Mouse (Mus musculus) MEL (cell line): ENCODE results near the gene Rassf6. TPM values are rescaled to one million over a fixed set of nuclear protein-coding genes. Genes with fewer than 3 reads are reported as not detected.
A peak's percentile ranks its signal among the peaks of the same experiment; 100 is the strongest.

Experiments
- DNase-seq: peaks from one replicate; pipeline ENCODE4 v3.0.0; 2011; ENCODE audit warnings: low read depth, low spot score
- H3K27ac ChIP-seq: 2 replicates; pipeline ENCODE4 v1.5.1; 2012; ENCODE audit warnings: low read depth, mild to moderate bottlenecking, control low read depth, low read length, moderate library complexity; ENCODE audit not compliant: control insufficient read depth
- H3K27me3 ChIP-seq, 2 experiments: fragments of 150-350 bp in 1 of 2; sonication (generic) in 1 of 2; 2 replicates each; pipeline ENCODE4 v1.6.1; 2012; ENCODE audit warnings: low read length in 2 of 2, mild to moderate bottlenecking in 2 of 2, improper control_type of control experiment in 1 of 2, moderate library complexity in 1 of 2; ENCODE audit not compliant: insufficient read depth in 2 of 2, control insufficient read depth in 1 of 2
- H3K36me3 ChIP-seq, 2 experiments: 2 replicates each; pipeline ENCODE4 v1.6.1; 2012 to 2014; ENCODE audit warnings: low read length in 2 of 2, improper control_type of control experiment in 1 of 2, inconsistent platforms in 1 of 2, mild to moderate bottlenecking in 1 of 2; ENCODE audit not compliant: insufficient read depth in 2 of 2, control insufficient read depth in 1 of 2
- H3K4me1 ChIP-seq, 2 experiments: fragments of 150-350 bp in 1 of 2; sonication (generic) in 1 of 2; 2 replicates each; pipeline ENCODE4 v1.6.1; 2012; ENCODE audit warnings: low read length in 2 of 2, improper control_type of control experiment in 1 of 2, mild to moderate bottlenecking in 1 of 2; ENCODE audit not compliant: insufficient read depth in 2 of 2, control insufficient read depth in 1 of 2
- H3K4me3 ChIP-seq, 2 experiments: fragments of 150-350 bp in 1 of 2; sonication (generic) in 1 of 2; 2 replicates each; pipeline ENCODE4 v1.5.1; 2012; ENCODE audit warnings: low read depth in 2 of 2, low read length in 2 of 2, mild to moderate bottlenecking in 2 of 2, moderate library complexity in 2 of 2, control low read depth in 1 of 2, improper control_type of control experiment in 1 of 2; ENCODE audit not compliant: control insufficient read depth in 1 of 2, insufficient read depth in 1 of 2
- H3K79me2 ChIP-seq: 2 replicates; pipeline ENCODE4 v1.6.1; 2012; ENCODE audit warnings: mild to moderate bottlenecking, low read length, moderate library complexity; ENCODE audit not compliant: control insufficient read depth, poor library complexity, insufficient read depth
- H3K9ac ChIP-seq: 2 replicates; pipeline ENCODE4 v1.6.1; 2012; ENCODE audit warnings: low read depth, mild to moderate bottlenecking, control low read depth, low read length, moderate library complexity; ENCODE audit not compliant: control insufficient read depth, poor library complexity, severe bottlenecking
- H3K9me3 ChIP-seq: fragments of 150-350 bp; sonication (generic); replicated peaks from 2 replicates; pipeline ENCODE4 v1.6.1; 2012; ENCODE audit warnings: mild to moderate bottlenecking, low read length, improper control_type of control experiment, moderate library complexity; ENCODE audit not compliant: insufficient read depth
- BHLHE40 ChIP-seq: IDR thresholded peaks from 2 replicates; pipeline ENCODE4 v1.6.1; 2012; ENCODE audit warnings: low read depth, mild to moderate bottlenecking, inconsistent platforms, low read length, improper control_type of control experiment, borderline replicate concordance
- CTCF ChIP-seq, 3 experiments: IDR thresholded peaks in 2 of 3; conservative IDR thresholded peaks in 1 of 3; 2 replicates each; pipeline ENCODE4 v1.5.1; 2011 to 2012; ENCODE audit warnings: low read length in 3 of 3, low read depth in 2 of 3, mild to moderate bottlenecking in 2 of 3, improper control_type of control experiment in 1 of 3, inconsistent platforms in 1 of 3, mixed read lengths in 1 of 3, moderate library complexity in 1 of 3; ENCODE audit not compliant: control insufficient read depth in 1 of 3, insufficient read depth in 1 of 3, poor library complexity in 1 of 3, severe bottlenecking in 1 of 3
- E2F4 ChIP-seq: IDR thresholded peaks from 2 replicates; pipeline ENCODE4 v1.6.1; 2011; ENCODE audit warnings: low read depth, low read length, improper control_type of control experiment, borderline replicate concordance
- ELF1 ChIP-seq: IDR thresholded peaks from 2 replicates; pipeline ENCODE4 v1.6.1; 2014; ENCODE audit warnings: low read depth, mild to moderate bottlenecking, inconsistent platforms, low read length, improper control_type of control experiment, moderate library complexity
- ETS1 ChIP-seq: IDR thresholded peaks from 2 replicates; pipeline ENCODE4 v1.6.1; 2012; ENCODE audit warnings: low read depth, mild to moderate bottlenecking, inconsistent platforms, low read length, improper control_type of control experiment, moderate library complexity
- GABPA ChIP-seq: IDR thresholded peaks from 2 replicates; pipeline ENCODE4 v1.6.1; 2012; ENCODE audit warnings: low read depth, mild to moderate bottlenecking, inconsistent platforms, low read length, improper control_type of control experiment, moderate library complexity
- HCFC1 ChIP-seq: IDR thresholded peaks from 2 replicates; pipeline ENCODE4 v1.6.1; 2012; ENCODE audit warnings: low read depth, mild to moderate bottlenecking, inconsistent platforms, low read length, improper control_type of control experiment, moderate library complexity
- JUND ChIP-seq: IDR thresholded peaks from 2 replicates; pipeline ENCODE4 v1.6.1; 2011; ENCODE audit warnings: low read depth, mild to moderate bottlenecking, improper control_type of control experiment, low read length
- KAT2A ChIP-seq: conservative IDR thresholded peaks from 2 replicates; pipeline ENCODE4 v1.6.1; 2012; ENCODE audit warnings: low read depth, low read length, improper control_type of control experiment, inconsistent platforms
- MAX ChIP-seq: IDR thresholded peaks from 2 replicates; pipeline ENCODE4 v1.6.1; 2011; ENCODE audit warnings: low read length, improper control_type of control experiment
- MAZ ChIP-seq: IDR thresholded peaks from 2 replicates; pipeline ENCODE4 v1.6.1; 2012; ENCODE audit warnings: low read depth, mild to moderate bottlenecking, inconsistent platforms, low read length, improper control_type of control experiment
- MXI1 ChIP-seq: IDR thresholded peaks from 2 replicates; pipeline ENCODE4 v1.6.1; 2011; ENCODE audit warnings: mild to moderate bottlenecking, low read depth, low read length, improper control_type of control experiment
- NELFE ChIP-seq: IDR thresholded peaks from 2 replicates; pipeline ENCODE4 v1.6.1; 2011; ENCODE audit warnings: low read depth, low read length, improper control_type of control experiment
- NRF1 ChIP-seq: IDR thresholded peaks from 2 replicates; pipeline ENCODE4 v1.6.1; 2014; ENCODE audit warnings: low read depth, mild to moderate bottlenecking, inconsistent platforms, low read length, improper control_type of control experiment, moderate library complexity; ENCODE audit not compliant: poor library complexity, insufficient read depth, severe bottlenecking
- POLR2A ChIP-seq, 2 experiments: IDR thresholded peaks; 2 replicates each; pipeline ENCODE4 v1.6.1; 2011 to 2012; ENCODE audit warnings: low read length in 2 of 2, mild to moderate bottlenecking in 2 of 2, control low read depth in 1 of 2, improper control_type of control experiment in 1 of 2, low read depth in 1 of 2, moderate library complexity in 1 of 2; ENCODE audit not compliant: control insufficient read depth in 1 of 2, insufficient read depth in 1 of 2, poor library complexity in 1 of 2
- POLR2AphosphoS5 ChIP-seq: IDR thresholded peaks from 2 replicates; pipeline ENCODE4 v1.6.1; 2012; ENCODE audit warnings: low read depth, borderline replicate concordance, mild to moderate bottlenecking, inconsistent platforms, low read length, moderate library complexity, mixed read lengths
- RAD21 ChIP-seq: IDR thresholded peaks from 2 replicates; pipeline ENCODE4 v1.6.1; 2011; ENCODE audit warnings: mild to moderate bottlenecking, low read depth, low read length, improper control_type of control experiment
- RCOR1 ChIP-seq: IDR thresholded peaks from 2 replicates; pipeline ENCODE4 v1.6.1; 2012; ENCODE audit warnings: low read depth, mild to moderate bottlenecking, inconsistent platforms, low read length, improper control_type of control experiment
- SMC3 ChIP-seq: IDR thresholded peaks from 2 replicates; pipeline ENCODE4 v1.6.1; 2011; ENCODE audit warnings: low read depth, low read length, improper control_type of control experiment
- TAL1 ChIP-seq: IDR thresholded peaks from 2 replicates; pipeline ENCODE4 v1.6.1; 2012; ENCODE audit warnings: mild to moderate bottlenecking, inconsistent platforms, low read length, moderate library complexity, mixed read lengths
- TBP ChIP-seq: IDR thresholded peaks from 2 replicates; pipeline ENCODE4 v1.8.0; 2011; ENCODE audit warnings: low read depth, low read length, improper control_type of control experiment
- TCF12 ChIP-seq: IDR thresholded peaks from 2 replicates; pipeline ENCODE4 v1.6.1; 2014; ENCODE audit warnings: low read depth, mild to moderate bottlenecking, inconsistent platforms, low read length, improper control_type of control experiment, moderate library complexity
- UBTF ChIP-seq: IDR thresholded peaks from 2 replicates; pipeline ENCODE4 v1.6.1; 2012; ENCODE audit warnings: low read depth, mild to moderate bottlenecking, inconsistent platforms, low read length, improper control_type of control experiment, moderate library complexity, borderline replicate concordance; ENCODE audit not compliant: insufficient read depth
- USF1 ChIP-seq: IDR thresholded peaks from 2 replicates; pipeline ENCODE4 v1.6.1; 2014; ENCODE audit warnings: low read depth, mild to moderate bottlenecking, inconsistent platforms, low read length, improper control_type of control experiment, moderate library complexity
- ZKSCAN1 ChIP-seq: IDR thresholded peaks from 2 replicates; pipeline ENCODE4 v1.6.1; 2012; ENCODE audit warnings: low read depth, mild to moderate bottlenecking, inconsistent platforms, low read length, improper control_type of control experiment, moderate library complexity
- ZMIZ1 ChIP-seq: IDR thresholded peaks from 2 replicates; pipeline ENCODE4 v1.6.1; 2012; ENCODE audit warnings: low read depth, mild to moderate bottlenecking, inconsistent platforms, low read length, improper control_type of control experiment, moderate library complexity
- ZNF384 ChIP-seq: IDR thresholded peaks from 2 replicates; pipeline ENCODE4 v1.6.1; 2012; ENCODE audit warnings: low read depth, mild to moderate bottlenecking, inconsistent platforms, low read length, improper control_type of control experiment
- polyA plus RNA-seq, 2 experiments: library from polyadenylated mRNA; stranded (reverse) in 1 of 2; unstranded in 1 of 2; fragments of >175 nt in 1 of 2; fragments of >200 nt in 1 of 2; gene quantifications; 2 replicates each; pipeline versions ENCODE4 v1.2.1 to v1.2.4; 2012; ENCODE audit warnings: low replicate concordance in 2 of 2, low read depth in 1 of 2; ENCODE audit not compliant: insufficient read length in 2 of 2, insufficient read depth in 1 of 2, missing spikeins in 1 of 2
- total RNA-seq: library from RNA; depleted of rRNA; stranded (reverse); fragments of 300-350 nt; gene quantifications from 2 replicates; pipeline ENCODE4 v1.2.3, GENCODE M21; 2012

Gene Rassf6
- total and polyA plus RNA-seq, 3 experiments: 0.39 TPM; not detected in 2

DNA sequence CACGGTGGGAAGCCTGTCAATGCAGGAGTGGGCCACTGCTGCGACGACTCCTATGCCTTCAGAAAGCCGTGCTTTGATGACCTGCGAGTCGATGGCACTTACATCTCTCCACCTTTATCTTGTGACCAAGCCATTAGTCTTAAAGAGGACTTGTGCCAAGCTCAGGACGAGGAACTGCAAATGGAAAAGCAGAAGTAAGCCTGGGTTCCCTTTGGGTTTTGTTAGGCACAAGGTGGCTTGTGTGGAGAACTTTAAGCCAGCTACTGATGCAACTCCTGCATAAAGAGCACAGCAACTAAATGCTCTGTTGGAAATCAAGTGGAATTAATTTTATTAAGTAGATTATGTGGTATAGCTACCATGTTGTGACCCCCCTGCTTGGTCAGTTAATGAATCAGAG, 55.7 kb downstream of the Rassf6 start:
- peak; percentile 64 for DNase-seq
- no peak for TF ChIP-seq HCFC1
- no peak for TF ChIP-seq POLR2A (IDR thresholded peaks at IDR 0.05; ENCODE audit: control insufficient read depth in 1 of 2, insufficient read depth in 1 of 2, low read depth in 1 of 2, low read length in 2 of 2, poor library complexity in 1 of 2)
- TF ChIP-seq USF1: no peak
- no peak for TF ChIP-seq JUND
- TF ChIP-seq MXI1: no peak
- TF ChIP-seq UBTF: no peak
- TF ChIP-seq BHLHE40: no peak
- no peak for TF ChIP-seq TCF12
- TF ChIP-seq SMC3: no peak
- no peak for TF ChIP-seq RCOR1
- no peak for TF ChIP-seq MAZ
- no peak for TF ChIP-seq NELFE
- TF ChIP-seq POLR2AphosphoS5: no peak
- no peak for TF ChIP-seq MAX
- no peak for TF ChIP-seq NRF1
- TF ChIP-seq RAD21: no peak
- TF ChIP-seq ZMIZ1: no peak
- no peak for TF ChIP-seq TBP
- Histone ChIP-seq H3K36me3 (no peaks in the 10 kb centered on the region; a peak in 1 of 4 replicates), H3K9me3 (no peaks in the 10 kb centered on the region), H3K27ac (no peak overlapping the region), H3K4me3 (no peak overlapping the region), H3K9ac (no peak overlapping the region), H3K79me2 (peaks cover 6% of the 10 kb centered on the region; the same call in 1 of the 2 replicates), H3K4me1 (peaks cover 0 to 13% of the 10 kb centered on the region in 2 experiments; a peak in 1 of 4 replicates), H3K27me3 (no peaks in the 10 kb centered on the region)

DNA sequence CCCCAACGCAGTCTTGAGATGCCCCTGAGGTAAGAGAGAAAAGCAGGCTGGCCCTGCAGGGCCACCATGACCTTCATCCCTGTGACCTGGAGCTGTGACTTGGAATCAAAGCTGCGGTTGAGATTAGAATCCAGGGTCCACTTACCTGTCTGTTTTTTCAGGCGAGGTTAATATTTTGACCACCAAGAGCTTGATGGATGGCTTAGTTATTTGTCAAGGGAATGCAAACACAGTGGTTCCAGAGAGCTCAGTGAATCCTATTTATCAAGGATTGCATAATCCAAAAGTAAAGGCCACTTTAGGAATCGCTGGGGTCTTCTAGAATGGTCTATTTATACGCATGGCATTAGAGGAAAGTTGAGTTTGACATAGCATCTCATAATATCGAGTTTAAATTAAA, 58.3 kb downstream of the Rassf6 start:
- Histone ChIP-seq H3K9ac (no peak overlapping the region), H3K4me3 (no peak overlapping the region), H3K9me3 (no peaks in the 10 kb centered on the region), H3K79me2 (peaks cover 2% of the 10 kb centered on the region; the same call in 1 of the 2 replicates), H3K36me3 (no peaks in the 10 kb centered on the region; a peak in 1 of 4 replicates), H3K4me1 (peaks cover 0 to 9% of the 10 kb centered on the region in 2 experiments; a peak in 1 of 4 replicates), H3K27me3 (no peaks in the 10 kb centered on the region), H3K27ac (no peak overlapping the region)
- DNase-seq: no peak
- no peak for TF ChIP-seq HCFC1
- no peak for TF ChIP-seq ELF1
- no peak for TF ChIP-seq ZNF384
- no peak for TF ChIP-seq KAT2A
- TF ChIP-seq ETS1: no peak
- no peak for TF ChIP-seq NRF1
- no peak for TF ChIP-seq CTCF (IDR thresholded peaks at IDR 0.05 in 2 of 3, conservative IDR thresholded peaks at IDR 0.05 in 1 of 3; ENCODE audit: control insufficient read depth in 1 of 3, insufficient read depth in 1 of 3, low read depth in 2 of 3, low read length in 3 of 3, poor library complexity in 1 of 3, severe bottlenecking in 1 of 3)
- no peak for TF ChIP-seq ZKSCAN1
- no peak for TF ChIP-seq JUND
- TF ChIP-seq GABPA: no peak
- no peak for TF ChIP-seq E2F4
- TF ChIP-seq MXI1: no peak
- no peak for TF ChIP-seq MAZ
- TF ChIP-seq TAL1: no peak
